Mouse (Mus musculus) c-Kit-positive CD71-positive TER-119-negative erythroid progenitor cells, embryonic 14.5 days (primary cell): Measurements from ENCODE around the gene Trpc7.
A peak's percentile ranks its signal among the peaks of the same experiment; 100 is the strongest.

Source experiments
- DNase-seq: peaks from one replicate; pipeline ENCODE4 v3.0.0-alpha.2; 2013; ENCODE audit warnings: low read depth

Gene Trpc7

DNA sequence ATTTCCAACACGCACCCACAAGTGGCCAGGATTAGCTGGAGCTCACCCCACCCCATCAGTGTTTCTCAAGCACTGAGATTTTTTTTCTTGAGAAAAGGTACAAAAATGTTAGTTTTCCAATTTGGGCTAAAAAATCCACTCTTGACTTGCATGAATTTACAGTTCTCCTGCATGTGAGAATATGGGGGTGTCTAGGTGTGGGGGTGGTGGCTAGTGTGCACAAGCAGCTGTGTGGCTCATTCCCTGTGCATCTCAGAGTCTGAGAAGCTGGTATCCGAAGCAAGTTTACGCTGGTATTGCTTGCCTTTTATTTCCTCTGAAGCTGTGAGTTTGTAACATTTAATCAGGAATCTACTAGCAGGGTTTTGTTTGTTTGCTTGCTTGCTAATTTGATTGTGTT lies 105.1 kb downstream of the Trpc7 start:
- DNase-seq: no peak

DNA sequence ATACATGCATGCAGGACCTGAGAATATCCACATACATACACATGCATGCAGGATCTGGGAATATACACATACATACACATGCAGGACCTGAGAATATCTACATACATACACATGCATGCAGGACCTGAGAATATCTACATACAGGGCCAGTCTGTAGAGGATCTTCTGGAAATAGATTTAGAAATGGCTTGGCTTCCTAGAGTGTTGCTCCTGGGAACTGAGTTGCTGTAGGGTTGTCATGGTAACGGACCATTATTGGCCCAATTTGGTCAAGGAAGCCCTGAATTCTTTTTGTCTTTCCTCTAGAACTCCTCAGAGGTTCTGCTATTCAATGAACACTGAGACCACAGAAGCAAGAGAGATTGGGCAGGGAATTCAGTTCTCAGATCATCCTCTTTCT lies 113.2 kb downstream of the Trpc7 start:
- DNase-seq: no peak

DNA sequence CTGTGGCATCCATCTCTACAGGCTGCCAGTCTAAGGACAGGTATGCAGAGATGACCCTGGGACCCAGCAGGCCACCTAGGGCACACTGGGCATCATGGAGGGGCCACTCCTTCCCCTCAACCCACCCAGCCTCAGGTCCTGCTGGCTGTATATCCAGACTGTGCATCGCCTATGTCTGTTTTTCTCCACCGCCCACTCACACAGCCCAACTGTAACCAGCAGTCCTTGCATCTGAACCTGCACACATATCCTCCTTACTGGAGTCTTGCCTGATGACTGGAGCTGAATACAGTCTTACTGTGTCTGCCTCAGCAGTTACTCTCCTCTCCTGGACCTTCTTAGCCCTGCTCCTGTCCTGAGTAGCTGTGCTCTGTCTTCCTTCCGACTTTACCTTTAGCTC lies 114.1 kb downstream of the Trpc7 start:
- no peak for DNase-seq

DNA sequence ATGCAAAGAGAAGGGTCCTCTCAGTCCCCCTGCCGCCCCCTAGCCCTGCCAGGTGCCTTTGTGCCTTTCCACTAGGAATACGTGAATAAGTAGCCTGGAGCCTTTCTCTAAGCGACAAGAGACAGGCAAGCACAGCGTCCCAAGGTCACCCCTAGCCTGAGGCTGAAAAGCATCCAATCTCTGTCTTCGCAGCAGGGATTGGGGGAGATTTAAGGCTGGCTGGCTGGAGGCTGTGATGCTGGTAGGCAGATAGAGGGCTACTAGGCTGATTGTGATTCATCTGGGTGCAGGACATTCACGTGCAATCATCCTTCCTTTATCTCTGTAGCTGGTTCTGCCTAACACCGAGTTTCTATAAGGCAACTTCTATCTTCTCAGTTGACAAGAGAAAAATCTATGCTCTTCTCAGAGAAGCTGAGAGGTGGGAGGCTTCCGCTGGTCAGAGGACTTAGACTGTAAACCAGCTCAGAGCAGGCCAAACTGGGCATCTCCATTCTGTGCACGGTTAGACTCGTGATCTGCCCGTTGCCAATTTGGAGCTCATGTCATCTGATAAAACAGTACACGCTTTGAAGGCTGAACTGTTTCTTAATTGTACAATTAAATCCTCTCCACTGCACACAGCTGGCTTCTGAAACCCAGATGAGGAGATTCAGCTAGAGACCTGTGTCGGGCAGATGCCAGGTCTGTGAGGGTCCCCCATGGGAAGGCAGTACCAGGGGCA lies 114.9 kb downstream of the Trpc7 start:
- no peak for DNase-seq

DNA sequence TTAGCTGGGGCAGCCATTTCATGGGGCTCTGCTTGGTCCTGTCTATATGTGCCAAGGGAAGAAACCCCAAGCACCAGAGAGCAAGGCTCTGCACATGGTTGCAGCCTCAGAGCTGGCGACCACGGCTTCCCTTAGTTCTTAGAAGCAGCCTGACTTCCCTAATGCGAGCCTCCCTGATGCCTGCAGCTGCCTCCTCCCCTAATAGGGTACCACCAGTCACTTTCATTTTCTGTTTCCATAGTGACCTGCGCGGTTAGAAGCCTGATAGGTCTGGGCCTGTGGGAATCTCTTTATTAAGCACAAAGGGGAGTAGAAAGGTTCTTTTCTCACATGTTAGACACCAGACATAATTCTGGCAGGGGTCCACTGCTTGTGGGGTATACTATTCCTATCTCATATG lies 121.5 kb downstream of the Trpc7 start:
- no peak for DNase-seq

DNA sequence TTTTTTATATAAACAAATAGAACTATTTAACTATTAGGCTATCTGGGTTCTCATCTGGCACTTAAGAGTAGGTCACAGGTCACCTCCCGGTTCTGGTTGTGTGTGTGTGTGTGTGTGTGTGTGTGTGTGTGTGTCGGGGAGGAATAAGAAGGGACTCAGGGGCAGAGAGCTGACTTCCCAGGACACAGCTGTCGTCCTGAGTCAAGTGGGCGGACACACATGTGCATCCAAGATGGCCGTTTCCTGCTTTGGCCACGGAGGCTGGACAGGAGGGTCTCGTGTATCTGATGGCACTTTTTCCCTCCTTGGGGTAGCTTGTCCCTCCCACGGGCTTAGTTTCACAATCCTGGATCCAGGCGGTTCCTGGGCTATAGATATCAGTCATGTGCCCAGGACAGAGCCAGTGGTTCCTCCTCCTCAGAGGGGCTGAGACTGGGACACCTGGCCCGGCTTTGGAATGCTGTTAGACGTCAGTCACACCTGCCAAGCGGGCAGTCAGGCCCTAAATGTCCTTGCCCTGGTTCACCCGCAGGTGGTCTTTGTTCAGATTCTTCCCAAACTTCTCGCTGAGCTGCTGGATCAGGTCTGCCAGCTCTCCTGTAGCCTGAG lies 122.4 kb downstream of the Trpc7 start:
- no peak for DNase-seq

DNA sequence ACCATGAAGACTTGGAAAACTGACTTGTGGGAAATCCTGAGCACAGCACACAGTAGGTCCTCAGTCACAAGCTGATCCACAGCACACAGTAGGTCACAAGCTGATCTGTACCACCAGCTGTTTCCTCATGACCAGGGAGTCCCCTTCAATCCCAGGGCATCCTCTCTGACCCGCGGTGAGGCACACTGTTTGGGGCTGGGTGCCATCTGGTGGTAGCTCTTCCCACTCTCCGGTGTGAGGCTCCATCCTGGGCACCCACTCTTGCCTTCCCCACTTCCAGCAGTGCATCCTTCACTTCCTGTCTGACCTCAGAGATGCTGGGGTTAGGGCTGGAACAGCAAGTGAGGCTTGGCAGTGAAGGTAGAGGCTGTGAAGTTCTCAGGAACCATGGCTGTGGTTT lies 123.2 kb downstream of the Trpc7 start:
- no peak for DNase-seq

DNA sequence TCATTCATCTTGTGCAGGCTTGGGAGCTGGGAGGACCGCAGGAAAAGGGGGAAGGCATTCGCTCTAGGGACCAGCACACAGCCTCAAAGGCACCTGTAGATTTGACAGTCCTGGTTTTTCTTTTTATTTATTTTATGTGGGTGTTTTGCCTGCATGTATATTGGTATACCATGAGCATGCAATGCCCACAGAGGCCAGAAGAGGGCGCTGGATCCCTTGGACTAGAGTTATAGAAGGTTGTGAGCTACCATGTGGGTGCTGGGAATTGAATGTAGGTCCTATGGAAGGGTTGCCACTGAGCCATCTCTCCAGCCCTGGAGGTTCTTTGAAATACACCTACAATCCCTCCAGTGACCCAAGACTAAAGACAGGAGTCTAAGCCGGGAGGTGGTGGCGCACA lies 125.0 kb downstream of the Trpc7 start:
- no peak for DNase-seq

DNA sequence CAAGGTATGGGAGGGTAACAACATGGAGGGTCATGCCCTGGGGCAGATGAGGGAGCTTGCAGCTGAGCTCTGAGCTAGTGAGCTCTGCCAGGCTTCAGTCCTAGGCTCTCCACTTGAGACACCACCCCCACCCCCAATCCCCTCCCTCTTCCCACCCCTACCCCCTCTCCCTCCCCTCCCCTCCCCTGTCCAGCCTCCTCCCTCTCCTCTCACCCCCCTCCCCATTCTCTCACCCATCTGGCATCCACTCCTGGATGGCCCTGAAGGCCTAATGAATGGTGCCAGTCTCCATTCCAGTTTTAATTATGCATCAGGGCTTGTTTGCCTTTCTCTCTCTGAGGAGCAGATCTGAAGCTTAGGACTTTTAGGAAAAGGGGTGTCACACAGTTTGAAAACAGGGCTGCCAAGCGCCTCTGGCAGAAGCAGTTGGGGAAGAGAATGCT lies 125.6 kb downstream of the Trpc7 start:
- DNase-seq: no peak

DNA sequence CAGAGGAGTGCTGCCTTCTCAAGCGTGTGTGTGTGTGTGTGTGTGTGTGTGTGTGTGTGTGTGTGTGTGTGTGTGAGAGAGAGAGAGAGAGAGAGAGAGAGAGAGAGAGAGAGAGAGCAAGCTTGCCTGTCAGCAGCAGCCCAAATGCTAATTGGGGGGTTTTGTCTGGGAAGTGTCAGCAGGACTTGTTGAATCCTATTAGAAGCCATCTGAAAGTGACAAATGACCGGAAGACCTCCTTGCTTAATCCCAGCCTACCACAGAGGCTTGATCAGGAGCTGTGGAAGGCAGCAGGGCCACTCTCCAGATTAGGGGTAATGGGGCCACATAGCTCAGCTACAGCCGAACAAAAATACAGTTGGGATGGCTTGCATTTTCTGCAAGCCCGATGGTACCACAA lies 126.4 kb downstream of the Trpc7 start:
- DNase-seq: no peak

DNA sequence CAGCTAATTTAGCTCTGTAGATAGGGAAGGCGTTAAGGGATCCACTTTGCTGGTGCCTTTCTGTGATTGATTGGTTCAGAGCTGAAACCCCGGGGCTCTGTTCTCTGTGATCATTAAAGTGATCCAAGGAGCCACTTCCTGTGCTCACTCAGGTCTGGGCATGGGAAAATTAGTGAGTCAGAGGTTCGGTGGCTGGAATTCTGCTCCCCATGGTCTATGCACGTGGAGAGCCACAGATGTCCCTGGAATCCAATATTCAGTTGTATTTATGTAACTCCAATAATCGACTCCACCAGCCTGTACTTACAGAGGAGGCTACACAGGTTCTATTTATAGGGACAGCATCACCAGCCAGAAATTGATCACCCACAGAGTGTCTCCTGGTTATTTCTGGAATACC lies 129.6 kb downstream of the Trpc7 start:
- no peak for DNase-seq

DNA sequence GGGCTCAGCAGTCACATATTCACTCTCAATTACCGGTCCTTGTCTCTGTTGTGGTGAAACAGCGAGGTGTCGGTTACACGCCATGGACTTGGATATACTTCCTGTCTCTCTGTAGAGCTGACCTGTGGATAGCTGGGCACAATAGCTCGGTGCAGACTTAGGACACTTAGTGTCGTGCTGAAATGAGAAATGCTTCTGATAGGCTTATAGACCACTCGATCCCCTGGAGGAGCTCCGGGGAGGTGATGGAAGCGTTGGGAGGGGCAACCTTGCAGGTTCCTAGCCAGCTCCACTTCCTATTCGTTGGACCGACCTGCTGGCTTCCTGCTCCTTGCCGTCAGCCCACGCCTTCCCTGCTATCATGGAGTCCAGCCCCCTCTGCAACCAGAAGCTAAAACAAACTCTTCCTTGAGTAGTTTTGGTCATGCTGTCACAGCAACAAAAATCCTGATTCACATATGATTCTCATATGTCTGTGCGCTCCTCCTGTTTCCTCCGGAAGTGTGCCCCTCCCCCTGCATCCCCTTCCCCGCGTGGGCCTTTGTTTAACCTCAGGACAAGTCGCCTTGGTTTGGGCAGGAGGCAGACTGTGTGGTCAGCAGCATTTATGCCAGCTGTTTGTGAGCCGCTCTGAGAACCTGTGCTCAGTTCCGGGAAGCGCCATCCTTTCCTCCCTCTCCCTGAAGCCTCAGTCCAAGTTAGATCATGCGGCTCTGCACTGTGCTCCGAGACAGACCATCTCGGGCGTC lies 130.3 kb downstream of the Trpc7 start:
- no peak for DNase-seq

DNA sequence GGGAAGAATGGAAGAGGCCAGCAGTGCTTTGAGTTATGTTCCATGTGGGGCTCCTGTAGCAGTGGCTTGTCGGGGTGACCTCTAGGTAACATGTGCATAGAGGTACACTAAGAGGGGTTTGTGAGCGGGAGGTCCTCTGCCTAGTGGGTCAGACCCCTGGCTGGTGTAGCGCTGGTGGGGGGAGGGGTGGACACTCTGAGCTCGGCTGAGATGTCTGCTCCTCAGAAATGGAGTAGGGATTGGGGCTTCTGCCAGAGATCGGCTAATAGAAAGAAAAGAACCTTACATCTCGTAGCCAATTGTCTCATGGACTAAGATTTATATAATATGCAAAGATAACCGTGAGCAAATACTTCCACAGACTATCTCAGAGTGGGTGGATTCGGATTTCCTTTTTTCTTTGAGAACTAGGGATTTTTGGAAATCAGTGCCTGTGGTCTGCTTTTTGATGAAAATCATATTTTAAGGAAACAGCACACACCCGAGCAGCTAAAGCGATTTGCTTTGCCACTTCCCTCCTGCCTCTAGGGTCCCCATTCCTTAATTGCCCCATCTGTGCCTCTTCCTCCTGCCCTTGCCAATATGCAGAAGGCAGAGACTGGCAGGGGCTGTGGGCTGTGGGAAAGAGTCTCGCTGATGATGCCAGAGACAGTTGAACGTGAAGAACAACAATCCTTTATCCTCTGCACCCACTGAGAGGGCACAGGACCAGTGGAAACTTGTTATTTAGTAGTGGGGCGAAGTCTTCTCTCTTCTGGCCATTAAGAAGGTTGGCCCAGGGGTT lies 133.2 kb downstream of the Trpc7 start:
- DNase-seq: no peak

DNA sequence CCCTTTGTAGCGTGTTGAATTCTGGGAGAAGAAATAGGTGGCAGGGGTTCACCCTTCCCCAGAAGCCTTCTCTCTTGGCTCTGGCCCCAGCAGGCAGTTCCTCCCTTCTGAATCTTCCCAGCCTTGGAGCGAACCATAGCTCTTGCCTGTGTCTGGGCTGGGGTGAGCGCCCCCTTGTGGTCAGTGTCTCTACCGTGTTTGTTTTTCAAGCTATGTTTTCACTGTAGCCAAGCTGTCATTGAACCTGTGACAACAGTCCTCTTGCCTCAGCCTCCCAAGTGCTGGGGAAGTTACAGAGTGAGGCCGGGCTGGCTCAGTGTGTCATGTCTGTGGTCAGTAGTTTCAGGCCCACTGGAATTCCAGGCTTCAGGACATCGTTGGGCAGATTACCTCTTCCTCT lies 137.3 kb downstream of the Trpc7 start:
- peak; percentile 40 for DNase-seq

DNA sequence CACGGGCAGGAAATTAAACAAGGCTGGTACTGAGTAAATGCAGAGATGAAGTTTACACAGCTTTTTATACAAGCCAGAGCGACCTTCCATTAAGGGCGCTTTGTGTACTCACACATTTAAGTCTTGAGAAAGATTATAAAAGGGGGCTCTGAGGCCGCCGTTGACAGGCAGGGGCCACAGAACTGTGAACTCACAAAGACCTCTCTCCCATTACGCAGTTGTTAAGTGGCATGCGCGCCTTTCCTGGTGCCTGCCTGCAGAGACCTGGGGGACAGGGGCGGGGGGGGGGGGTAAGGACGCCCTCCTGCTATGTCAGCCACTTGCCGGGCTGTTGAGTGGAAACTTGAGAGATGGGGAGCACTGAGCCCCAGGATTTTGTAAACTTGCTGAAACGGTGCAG lies 138.6 kb downstream of the Trpc7 start:
- DNase-seq: no peak

DNA sequence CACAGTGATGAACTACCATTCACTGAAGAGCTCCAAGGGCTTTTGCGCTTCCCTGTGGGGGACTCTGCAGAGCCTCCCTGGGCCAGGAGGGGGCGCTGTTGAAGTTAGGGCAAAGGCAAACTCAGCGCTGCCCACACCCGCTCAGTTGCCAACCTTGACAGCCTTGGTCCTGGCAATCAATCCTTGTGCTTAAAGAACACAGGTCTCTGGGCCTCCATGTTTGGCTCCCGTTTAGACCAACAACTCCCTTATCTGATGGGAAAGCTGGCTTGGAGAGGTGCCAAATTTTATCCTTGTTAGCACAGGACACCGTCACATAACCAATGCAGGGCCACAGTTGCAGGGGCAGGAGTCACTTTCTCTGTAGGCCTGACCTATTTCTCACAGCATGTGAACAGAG lies 139.9 kb downstream of the Trpc7 start:
- DNase-seq: no peak

DNA sequence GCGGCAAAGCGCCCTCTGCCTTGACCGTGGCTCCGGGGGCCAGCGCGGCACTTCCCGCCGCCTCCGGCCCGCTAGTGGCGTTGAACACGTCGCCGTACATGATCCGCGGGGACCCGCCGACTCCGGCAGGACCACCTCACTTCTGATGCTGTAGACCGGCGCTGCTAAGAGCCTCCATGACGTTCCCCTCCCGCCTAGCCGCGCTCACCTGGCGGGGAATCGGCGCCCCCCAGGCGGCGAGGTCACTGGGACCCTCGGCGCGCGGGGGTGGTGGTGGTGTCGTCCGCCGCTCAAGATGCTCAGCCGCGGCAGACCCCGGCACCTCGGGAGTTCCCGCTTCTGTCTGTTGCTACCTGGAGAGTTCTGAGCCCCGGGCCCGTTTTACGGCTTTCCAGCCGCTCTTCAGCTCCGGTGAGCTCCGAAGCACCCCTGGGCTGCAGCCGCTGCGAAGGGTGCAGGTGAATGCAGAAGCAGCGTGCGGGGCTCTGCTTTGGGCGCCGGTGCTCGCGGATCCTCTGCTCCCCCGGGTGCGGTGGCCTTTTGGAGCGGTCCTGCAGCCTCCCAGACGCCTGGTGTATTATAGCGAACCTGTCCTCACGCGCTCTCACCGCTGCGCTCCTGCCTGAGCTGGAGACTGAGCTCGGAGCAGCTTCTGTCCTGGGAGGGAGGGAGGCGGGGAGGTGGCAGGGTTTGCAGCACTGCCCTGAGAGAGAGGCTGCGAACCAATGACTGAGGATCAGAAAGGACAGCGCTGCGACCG lies 142.4 kb downstream of the Trpc7 start, which contains the start of gene Gm45623:
Gene Gm45623, minus strand, starts transcription at position 636 of the 760 bp plus-strand sequence.
- DNase-seq: no peak

DNA sequence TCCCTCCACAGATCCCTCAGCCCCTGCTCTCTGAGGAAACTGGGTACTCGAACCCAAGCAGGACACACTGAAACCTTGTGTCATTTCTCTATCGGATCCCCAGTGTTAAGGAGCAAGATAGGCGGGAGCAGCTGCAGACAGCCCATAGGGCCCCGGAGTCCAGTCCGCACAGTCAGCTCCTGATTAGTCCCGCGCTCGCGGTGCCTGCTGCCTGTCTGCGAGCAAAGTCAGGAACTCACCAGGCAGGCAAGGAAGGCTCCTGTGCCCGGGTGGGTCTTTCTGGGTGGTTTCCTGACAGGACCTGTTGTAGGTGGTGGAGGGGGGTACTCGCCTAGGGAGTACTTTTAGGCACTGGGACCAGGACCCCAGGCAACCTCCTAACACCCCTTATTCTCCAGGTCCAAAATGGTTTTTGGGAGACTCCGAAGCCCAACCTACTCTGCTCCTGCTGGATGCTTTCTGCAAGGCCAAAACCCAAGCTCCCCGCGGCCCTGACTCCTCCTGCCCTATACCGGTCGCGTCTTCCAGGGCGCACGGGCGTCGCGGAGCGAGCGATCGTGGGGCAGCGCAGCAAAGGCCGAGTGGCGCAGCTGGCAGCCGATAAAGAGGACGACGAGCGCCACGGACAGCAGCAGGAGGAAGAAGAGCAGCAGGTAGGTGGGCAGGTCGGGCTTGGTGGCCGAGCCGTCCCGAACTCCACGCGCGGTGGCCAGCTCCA lies 143.2 kb downstream of the Trpc7 start:
- DNase-seq: no peak

DNA sequence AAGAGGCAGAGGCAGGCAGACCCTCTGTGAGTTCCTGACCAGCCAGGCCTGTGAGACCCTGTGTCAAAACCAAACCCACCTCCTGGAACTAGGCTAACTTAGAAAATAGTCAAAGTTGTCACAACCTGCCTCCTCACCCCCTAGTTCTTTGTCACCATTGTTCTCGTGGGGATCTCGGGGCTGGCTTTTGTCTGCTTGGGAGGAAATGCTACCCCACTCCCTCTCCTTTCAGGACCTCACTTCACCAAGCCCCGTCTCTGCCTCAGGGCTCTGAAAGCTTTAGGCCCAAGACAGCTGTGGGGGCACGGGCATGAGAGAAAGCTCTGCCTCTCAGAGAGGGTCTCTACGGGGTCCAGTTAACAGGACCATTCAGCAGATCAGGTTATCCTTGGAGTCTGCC lies 144.0 kb downstream of the Trpc7 start:
- DNase-seq: no peak

DNA sequence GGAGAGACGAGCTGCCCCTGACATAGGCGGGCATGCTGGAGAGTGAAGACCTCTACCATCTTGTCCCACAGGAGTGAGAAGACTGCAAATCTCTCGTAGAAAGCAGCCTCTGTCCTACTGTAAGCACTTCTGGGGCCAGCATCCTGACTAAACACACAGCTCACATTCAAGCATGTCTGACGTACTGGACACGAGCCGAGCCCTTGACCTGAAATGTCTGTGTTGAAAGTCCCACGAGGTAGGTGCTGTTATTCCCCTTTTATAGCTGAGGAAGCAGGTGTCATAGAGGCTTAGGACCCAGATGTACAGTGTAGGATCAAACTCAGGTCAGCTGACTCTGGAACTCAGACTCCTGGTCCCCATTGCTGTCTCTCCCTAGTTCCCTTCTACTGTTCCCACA lies 146.4 kb downstream of the Trpc7 start:
- no peak for DNase-seq

DNA sequence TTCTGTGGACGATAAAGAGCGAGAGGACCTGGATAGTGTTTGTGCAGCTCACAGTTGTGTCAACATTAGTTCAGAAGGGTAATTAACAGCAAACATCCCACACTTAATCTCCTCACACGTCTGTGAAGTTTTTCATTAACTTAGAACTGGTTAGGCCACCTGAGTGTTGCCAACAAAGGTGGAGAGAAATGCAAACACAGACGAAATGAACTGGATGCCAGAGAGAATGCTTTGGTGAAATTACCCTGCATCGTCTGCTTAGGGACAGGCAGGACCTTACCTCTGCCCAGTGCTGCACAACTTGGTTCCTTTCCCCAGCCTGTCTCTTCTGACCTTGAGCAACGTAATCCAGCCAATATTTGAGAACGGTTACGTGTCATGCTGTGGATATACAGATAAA lies 148.2 kb downstream of the Trpc7 start:
- DNase-seq: no peak
